Mouse (Mus musculus) bone marrow macrophage, adult 2 months (primary cell): ENCODE data around the gene Pex11a.

Experiments
- CTCF ChIP-seq: IDR thresholded peaks from 2 replicates; pipeline ENCODE4 v1.5.1; 2012; ENCODE audit warnings: low read depth, mild to moderate bottlenecking, low read length, moderate library complexity
- POLR2A ChIP-seq: IDR thresholded peaks from 2 replicates; pipeline ENCODE4 v1.6.1; 2012; ENCODE audit warnings: mild to moderate bottlenecking, low read depth, low read length, borderline replicate concordance

- TF ChIP-seq CTCF: no peak
- no peak for TF ChIP-seq POLR2A
Observed at GRCm38 (mm10) chr7:79710130-79710607, 32.8 kb downstream of the Pex11a start.
